Mouse (Mus musculus): ENCODE results near the gene Cpne5. TPM values are rescaled to one million over a fixed set of nuclear protein-coding genes. Genes with fewer than 3 reads are reported as not detected.

Gene Cpne5
- polyA plus RNA-seq, 1 experiment from 2014 or later, result 0.93 TPM

DNA sequence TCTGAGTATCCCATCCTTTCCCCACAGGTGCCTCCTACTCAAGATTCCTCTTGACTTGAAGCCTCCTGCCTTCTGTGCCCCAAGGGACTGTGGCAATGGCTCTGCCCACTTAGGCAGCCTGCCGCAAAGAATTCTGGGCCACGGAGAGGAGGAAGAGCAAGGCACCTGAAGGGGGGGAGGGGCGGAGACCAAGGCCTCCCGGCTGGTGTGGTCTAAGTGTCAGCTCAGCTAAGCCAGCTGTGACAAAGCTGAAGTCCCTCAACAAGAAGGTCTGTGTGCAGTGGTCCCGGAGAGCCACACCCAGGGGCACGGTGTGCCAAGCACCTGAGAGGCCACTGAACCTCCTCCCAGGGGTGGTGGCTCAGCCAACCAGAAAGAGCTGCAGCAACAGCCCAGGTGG lies 70.6 kb downstream of the Cpne5 start:
- no peak overlapping the region for H3K27ac ChIP-seq (ENCODE audit: low read depth, low read length)

GRCm38 (mm10) chr17:29165967-29166578 lies 71.9 kb downstream of the Cpne5 start:
- DNase-seq (ENCODE audit: low spot score), result no peak
- Histone ChIP-seq H3K36me3 (ENCODE audit: control insufficient read depth, insufficient read depth, low read length) (no peaks in the 10 kb centered on the region), H3K4me1 (replicated peaks; ENCODE audit: control insufficient read depth, insufficient read depth, low read length) (peaks cover 25% of the 10 kb centered on the region), H3K27me3 (replicated peaks; ENCODE audit: control insufficient read depth, insufficient read depth, low read length) (peaks cover 4% of the 10 kb centered on the region), H3K4me3 (ENCODE audit: low read depth, low read length) (no peak overlapping the region), H3K27ac (ENCODE audit: low read depth, low read length) (no peak overlapping the region), H3K9ac (ENCODE audit: low read depth, low read length) (no peak overlapping the region), H3K9me3 (ENCODE audit: control insufficient read depth, low read length) (no peaks in the 10 kb centered on the region), H3K4me2 (no peak overlapping the region)
- WGBS, result 54% methylated on average over 8 of the region's 8 CpGs
- no peak for ATAC-seq (replicated peaks; ENCODE audit: low FRiP score)

More for the DNA sequence above, 70.6 kb downstream of the Cpne5 start:
- WGBS, result 59% methylated on average over 6 of the region's 6 CpGs
- ATAC-seq (replicated peaks; ENCODE audit: low FRiP score), result no peak
- Histone ChIP-seq H3K9ac (ENCODE audit: low read depth, low read length) (no peak overlapping the region), H3K36me3 (ENCODE audit: control insufficient read depth, insufficient read depth, low read length) (no peaks in the 10 kb centered on the region), H3K4me2 (no peak overlapping the region), H3K9me3 (ENCODE audit: control insufficient read depth, low read length) (no peaks in the 10 kb centered on the region), H3K27me3 (replicated peaks; ENCODE audit: control insufficient read depth, insufficient read depth, low read length) (peaks cover 4% of the 10 kb centered on the region), H3K4me3 (ENCODE audit: low read depth, low read length) (no peak overlapping the region), H3K4me1 (replicated peaks; ENCODE audit: control insufficient read depth, insufficient read depth, low read length) (peaks cover 25% of the 10 kb centered on the region)
- DNase-seq (ENCODE audit: low spot score), result no peak

DNA sequence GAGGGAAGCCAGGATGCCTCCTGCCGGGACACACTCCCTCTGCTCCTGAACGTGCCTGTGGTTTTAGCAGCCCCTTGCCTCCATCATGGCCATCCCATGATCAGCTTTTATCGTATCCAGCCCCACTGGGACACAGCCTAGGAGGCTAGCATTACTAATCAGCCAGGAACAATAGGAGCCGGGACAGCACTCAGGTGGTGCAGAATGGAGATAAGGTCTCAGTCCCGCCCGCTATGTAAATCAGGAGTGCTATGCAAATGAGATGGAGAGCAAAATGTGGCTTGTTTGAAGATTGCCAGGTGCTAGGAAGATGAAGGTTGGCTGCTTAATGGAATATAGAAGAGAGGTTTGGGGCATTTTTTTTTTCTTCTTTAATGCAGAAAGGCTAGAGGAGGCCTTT lies 72.5 kb downstream of the Cpne5 start:
- Histone ChIP-seq H3K4me2 (no peak overlapping the region), H3K4me1 (replicated peaks; ENCODE audit: control insufficient read depth, insufficient read depth, low read length) (peaks cover 21% of the 10 kb centered on the region)

GRCm38 (mm10) chr17:29164469-29165111 lies 73.4 kb downstream of the Cpne5 start:
- Histone ChIP-seq H3K36me3 (ENCODE audit: control insufficient read depth, insufficient read depth, low read length) (no peaks in the 10 kb centered on the region), H3K27me3 (replicated peaks; ENCODE audit: control insufficient read depth, insufficient read depth, low read length) (peaks cover 4% of the 10 kb centered on the region), H3K9me3 (ENCODE audit: control insufficient read depth, low read length) (no peaks in the 10 kb centered on the region), H3K4me2 (peak overlapping the region; percentile 37), H3K4me3 (ENCODE audit: low read depth, low read length) (no peak overlapping the region), H3K4me1 (replicated peaks; ENCODE audit: control insufficient read depth, insufficient read depth, low read length) (peaks cover 21% of the 10 kb centered on the region), H3K27ac (ENCODE audit: low read depth, low read length) (no peak overlapping the region), H3K9ac (ENCODE audit: low read depth, low read length) (no peak overlapping the region)
- peak; percentile 41 for DNase-seq (ENCODE audit: low spot score)
- no peak for ATAC-seq (replicated peaks; ENCODE audit: low FRiP score)
- WGBS, result 13% methylated on average over 17 of the region's 17 CpGs

More for the DNA sequence above, 72.5 kb downstream of the Cpne5 start:
- DNase-seq (ENCODE audit: low spot score) (no peak), ATAC-seq (replicated peaks; ENCODE audit: low FRiP score) (peak; percentile 66)
- Histone ChIP-seq H3K27me3 (replicated peaks; ENCODE audit: control insufficient read depth, insufficient read depth, low read length) (peaks cover 4% of the 10 kb centered on the region), H3K9ac (ENCODE audit: low read depth, low read length) (no peak overlapping the region), H3K4me3 (ENCODE audit: low read depth, low read length) (no peak overlapping the region), H3K27ac (ENCODE audit: low read depth, low read length) (no peak overlapping the region), H3K9me3 (ENCODE audit: control insufficient read depth, low read length) (no peaks in the 10 kb centered on the region), H3K36me3 (ENCODE audit: control insufficient read depth, insufficient read depth, low read length) (no peaks in the 10 kb centered on the region)
- WGBS, result 17% methylated on average over 6 of the region's 6 CpGs

GRCm38 (mm10) chr17:29162334-29162733 lies 75.6 kb downstream of the Cpne5 start:
- DNase-seq (ENCODE audit: low spot score) (no peak), ATAC-seq (replicated peaks; ENCODE audit: low FRiP score) (no peak)
- Histone ChIP-seq H3K27ac (ENCODE audit: low read depth, low read length) (no peak overlapping the region), H3K4me1 (replicated peaks; ENCODE audit: control insufficient read depth, insufficient read depth, low read length) (peaks cover 21% of the 10 kb centered on the region), H3K9me3 (ENCODE audit: control insufficient read depth, low read length) (no peaks in the 10 kb centered on the region), H3K9ac (ENCODE audit: low read depth, low read length) (no peak overlapping the region), H3K4me2 (no peak overlapping the region), H3K4me3 (ENCODE audit: low read depth, low read length) (no peak overlapping the region), H3K36me3 (ENCODE audit: control insufficient read depth, insufficient read depth, low read length) (no peaks in the 10 kb centered on the region), H3K27me3 (replicated peaks; ENCODE audit: control insufficient read depth, insufficient read depth, low read length) (peaks cover 4% of the 10 kb centered on the region)
- WGBS, result 90% methylated on average over 13 of the region's 13 CpGs

DNA sequence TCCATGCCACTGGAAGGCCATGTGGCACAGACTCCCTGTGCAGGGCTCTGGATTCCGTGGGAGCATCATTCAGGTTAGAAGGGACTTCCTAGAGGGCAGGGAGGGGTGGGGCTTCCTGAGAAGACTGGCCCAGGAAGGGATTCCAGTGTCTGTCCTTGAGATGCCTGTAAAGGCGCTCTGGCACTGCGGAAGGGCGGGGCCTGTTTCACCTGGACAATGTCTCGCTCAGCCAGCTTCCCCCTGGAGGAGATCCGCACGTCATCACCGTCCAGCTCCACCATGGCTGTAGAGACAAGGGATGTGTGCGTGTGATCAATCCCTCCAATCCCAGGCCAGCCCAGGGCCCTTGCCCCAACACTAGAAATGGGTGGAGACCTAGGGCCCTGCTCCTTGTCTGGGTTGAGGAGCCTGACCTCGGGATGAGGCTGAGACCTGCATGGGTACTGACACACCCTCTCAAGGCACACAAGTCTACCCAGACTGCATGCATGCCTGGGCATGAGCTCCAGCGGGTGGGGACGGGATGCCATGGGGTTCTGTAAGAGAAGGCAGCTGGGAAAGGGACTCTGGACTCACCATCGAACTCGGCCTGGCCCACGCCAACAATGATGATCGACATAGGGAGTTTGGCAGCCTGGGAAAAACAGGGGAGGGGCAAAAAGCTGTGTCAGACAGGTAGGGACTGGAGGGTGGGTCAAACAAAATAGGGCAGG lies 78.1 kb downstream of the Cpne5 start:
- no peak overlapping the region for H3K4me2 ChIP-seq
- H3K36me3 ChIP-seq (ENCODE audit: control insufficient read depth, insufficient read depth, low read length), result no peaks in the 10 kb centered on the region
- H3K4me1 ChIP-seq (replicated peaks; ENCODE audit: control insufficient read depth, insufficient read depth, low read length), result peaks cover 10% of the 10 kb centered on the region
- DNase-seq (ENCODE audit: low spot score) (no peak), ATAC-seq (replicated peaks; ENCODE audit: low FRiP score) (no peak)
- no peaks in the 10 kb centered on the region for H3K9me3 ChIP-seq (ENCODE audit: control insufficient read depth, low read length)
- H3K27ac ChIP-seq (ENCODE audit: low read depth, low read length), result no peak overlapping the region
- WGBS, result 83% methylated on average over 16 of the region's 16 CpGs
- H3K9ac ChIP-seq (ENCODE audit: low read depth, low read length), result no peak overlapping the region
- H3K4me3 ChIP-seq (ENCODE audit: low read depth, low read length), result no peak overlapping the region
- H3K27me3 ChIP-seq (replicated peaks; ENCODE audit: control insufficient read depth, insufficient read depth, low read length), result no peaks in the 10 kb centered on the region

DNA sequence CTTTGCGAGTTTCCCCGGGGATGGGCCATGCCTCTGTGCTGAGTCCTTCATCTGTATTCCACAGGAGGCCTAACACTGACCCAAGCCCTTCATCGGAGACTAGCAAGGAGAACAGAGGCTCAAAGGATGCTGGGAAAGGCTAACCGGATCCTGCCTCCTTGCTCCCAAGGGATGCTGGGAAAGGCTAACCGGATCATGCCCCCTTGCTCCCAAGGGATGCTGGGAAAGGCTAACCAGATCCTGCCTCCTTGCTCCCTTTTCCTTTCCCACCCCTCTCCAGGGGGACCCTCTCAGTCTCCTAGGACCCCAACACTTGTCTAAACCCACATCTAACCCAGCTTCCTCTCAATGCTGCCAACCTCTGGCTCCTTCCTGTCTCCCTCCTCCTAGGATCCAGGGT lies 78.6 kb downstream of the Cpne5 start:
- DNase-seq (ENCODE audit: low spot score) (no peak), ATAC-seq (replicated peaks; ENCODE audit: low FRiP score) (no peak)
- Histone ChIP-seq H3K9ac (ENCODE audit: low read depth, low read length) (no peak overlapping the region), H3K27me3 (replicated peaks; ENCODE audit: control insufficient read depth, insufficient read depth, low read length) (no peaks in the 10 kb centered on the region), H3K4me2 (no peak overlapping the region), H3K9me3 (ENCODE audit: control insufficient read depth, low read length) (no peaks in the 10 kb centered on the region), H3K36me3 (ENCODE audit: control insufficient read depth, insufficient read depth, low read length) (no peaks in the 10 kb centered on the region), H3K4me1 (replicated peaks; ENCODE audit: control insufficient read depth, insufficient read depth, low read length) (peaks cover 4% of the 10 kb centered on the region), H3K4me3 (ENCODE audit: low read depth, low read length) (no peak overlapping the region), H3K27ac (ENCODE audit: low read depth, low read length) (no peak overlapping the region)
- WGBS, result 86% methylated on average over 5 of the region's 5 CpGs

- Histone ChIP-seq H3K36me3 (ENCODE audit: control insufficient read depth, insufficient read depth, low read length) (no peaks in the 10 kb centered on the region), H3K4me2 (no peak overlapping the region), H3K27ac (ENCODE audit: low read depth, low read length) (no peak overlapping the region), H3K9me3 (ENCODE audit: control insufficient read depth, low read length) (no peaks in the 10 kb centered on the region), H3K9ac (ENCODE audit: low read depth, low read length) (no peak overlapping the region), H3K4me1 (replicated peaks; ENCODE audit: control insufficient read depth, insufficient read depth, low read length) (peaks cover under 1% of the 10 kb centered on the region; the same call in 1 of the 2 replicates), H3K27me3 (replicated peaks; ENCODE audit: control insufficient read depth, insufficient read depth, low read length) (no peaks in the 10 kb centered on the region), H3K4me3 (ENCODE audit: low read depth, low read length) (no peak overlapping the region)
- no peak for ATAC-seq (replicated peaks; ENCODE audit: low FRiP score)
- WGBS, result 92% methylated on average over 15 of the region's 15 CpGs
- no peak for DNase-seq (ENCODE audit: low spot score)
These were observed 79.1 kb downstream of the Cpne5 start for GRCm38 (mm10) chr17:29158899-29159298.

All from liver, embryonic 11.5 days (tissue).